Mouse (Mus musculus) limb, embryonic 15.5 days (tissue): ENCODE results near the gene Gdf3. TPM values are rescaled to one million over a fixed set of nuclear protein-coding genes. Genes with fewer than 3 reads are reported as not detected.

Experiments
- polyA plus RNA-seq: library from polyadenylated mRNA; unstranded; fragments of >200 nt; fragmentation: Nextera tagmentation; extraction: Ambion mirVana; gene quantifications from 2 replicates; pipeline ENCODE4 v1.2.1, GENCODE M21; 2015

Gene Gdf3
- polyA plus RNA-seq, 1 experiment from 2014 or later, result 0.27 TPM

Other genes with a start within 250 kb of the Gdf3 start
- 9.3 and 11.6 TPM in 2 replicates for gene Rimklb, start 111.3 kb downstream of the Gdf3 start, polyA plus RNA-seq
- gene Mfap5, start 104.2 kb downstream of the Gdf3 start, polyA plus RNA-seq, result 63.6 and 80.5 TPM in 2 replicates
- gene Aicda, start 56.3 kb downstream of the Gdf3 start, polyA plus RNA-seq, result 0.18 and 0.19 TPM in 2 replicates
- 4.0 and 4.5 TPM in 2 replicates for gene Apobec1, start 7.6 kb downstream of the Gdf3 start, polyA plus RNA-seq
- gene Dppa3, start 16.3 kb upstream of the Gdf3 start, polyA plus RNA-seq, result not detected in 2 replicates
- 0.17 and 0.20 TPM in 2 replicates for gene Nanog, start 97.4 kb upstream of the Gdf3 start, polyA plus RNA-seq
- gene Slc2a3, start 191.6 kb upstream of the Gdf3 start, polyA plus RNA-seq, result 91.6 and 100 TPM in 2 replicates
- 6.7 and 7.1 TPM in 2 replicates for gene Foxj2, start 209.8 kb upstream of the Gdf3 start, polyA plus RNA-seq
- gene C3ar1, start 246.1 kb upstream of the Gdf3 start, polyA plus RNA-seq, result 3.9 and 4.6 TPM in 2 replicates